In the genomic region with DNA sequence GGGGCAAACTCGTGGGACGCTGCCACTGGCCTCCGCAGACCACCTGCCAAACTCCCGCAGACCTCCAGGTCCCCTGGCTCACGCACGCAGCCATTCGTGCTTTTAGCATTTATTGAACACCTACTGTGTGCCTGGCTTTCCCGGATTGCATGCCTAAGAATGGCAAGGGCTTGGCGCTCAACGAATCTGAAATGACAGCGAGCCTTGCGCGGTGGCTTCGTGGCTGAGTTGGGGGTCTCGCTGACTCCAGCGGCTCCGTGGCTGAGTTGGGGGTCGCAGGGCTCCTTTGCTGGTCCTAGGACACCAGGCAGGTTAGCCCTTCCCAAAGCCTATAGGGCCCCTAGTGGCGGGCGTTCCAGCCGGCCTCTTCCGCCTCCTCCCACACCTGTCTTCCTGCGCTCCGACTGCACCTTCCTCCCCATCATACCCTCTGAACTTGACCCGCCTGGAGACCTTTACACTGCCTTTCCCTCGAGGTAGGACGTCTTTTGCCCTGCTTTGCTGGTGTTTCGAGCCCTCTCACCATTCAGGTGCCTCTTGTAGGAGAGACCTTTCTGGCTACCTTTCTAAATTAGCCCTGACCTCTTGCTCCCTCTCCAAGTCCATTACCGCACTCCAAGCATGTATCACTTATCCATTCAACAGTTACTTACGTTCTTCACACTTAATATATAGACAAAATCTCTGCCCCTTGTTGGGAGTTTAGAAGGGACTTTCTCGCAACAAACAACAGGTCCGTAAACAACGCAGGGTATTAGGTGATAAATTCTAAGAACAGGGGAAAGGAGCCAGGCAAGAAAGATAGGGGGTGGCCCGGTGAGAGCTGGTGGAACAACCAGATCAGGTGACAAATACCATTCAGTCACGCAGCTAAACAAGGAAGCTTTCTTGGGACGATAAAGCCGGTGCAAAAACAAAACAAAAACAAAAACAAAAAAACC, we compare ENCODE assay signal across 8 mouse cellular contexts. TPM values are rescaled to one million over a fixed set of nuclear protein-coding genes. Genes with fewer than 3 reads are reported as not detected.
DNase-seq lines count a peak whose midpoint lies in the region; ATAC-seq and TF ChIP-seq lines count a peak whose summit lies in the region.

No protein-coding gene starts in this region.

- peak overlapping the region; percentile 60 for H3K27ac ChIP-seq in embryonic facial prominence, embryonic 15.5 days (replicated peaks)
- no peak overlapping the region for H3K27ac ChIP-seq in hindbrain, postnatal 0 days
- no peak overlapping the region for H3K27ac ChIP-seq in liver, embryonic 11.5 days (ENCODE audit: low read depth, low read length)
- no peak overlapping the region for H3K27ac ChIP-seq in midbrain, embryonic 16.5 days (ENCODE audit: low read length)

- H3K9me3 ChIP-seq in embryonic facial prominence, embryonic 15.5 days (replicated peaks), result no peaks in the 10 kb centered on the region
- H3K9me3 ChIP-seq in hindbrain, postnatal 0 days (ENCODE audit: low read length), result no peaks in the 10 kb centered on the region
- no peaks in the 10 kb centered on the region for H3K9me3 ChIP-seq in liver, embryonic 11.5 days (ENCODE audit: control insufficient read depth, low read length)
- no peaks in the 10 kb centered on the region for H3K9me3 ChIP-seq in midbrain, embryonic 16.5 days (replicated peaks; ENCODE audit: control insufficient read depth, low read length, poor library complexity, severe bottlenecking)

- peak overlapping the region; percentile 81 for H3K4me3 ChIP-seq in embryonic facial prominence, embryonic 15.5 days (replicated peaks)
- H3K4me3 ChIP-seq in hindbrain, postnatal 0 days (ENCODE audit: low read length), result peak overlapping the region; percentile 80
- H3K4me3 ChIP-seq in liver, embryonic 11.5 days (ENCODE audit: low read depth, low read length), result peak overlapping the region; percentile 69
- H3K4me3 ChIP-seq in midbrain, embryonic 16.5 days (ENCODE audit: low read depth, low read length), result peak overlapping the region; percentile 79

- no peaks in the 10 kb centered on the region for H3K36me3 ChIP-seq in embryonic facial prominence, embryonic 15.5 days
- no peaks in the 10 kb centered on the region for H3K36me3 ChIP-seq in hindbrain, postnatal 0 days (ENCODE audit: insufficient read depth, low read length)
- no peaks in the 10 kb centered on the region for H3K36me3 ChIP-seq in liver, embryonic 11.5 days (ENCODE audit: control insufficient read depth, insufficient read depth, low read length)
- H3K36me3 ChIP-seq in midbrain, embryonic 16.5 days (ENCODE audit: control insufficient read depth, insufficient read depth, low read length), result no peaks in the 10 kb centered on the region

- H3K4me2 ChIP-seq in embryonic facial prominence, embryonic 15.5 days (replicated peaks), result peak overlapping the region; percentile 97
- peak overlapping the region; percentile 90 for H3K4me2 ChIP-seq in hindbrain, postnatal 0 days (ENCODE audit: low read depth, low read length)
- peak overlapping the region; percentile 95 for H3K4me2 ChIP-seq in liver, embryonic 11.5 days
- peak overlapping the region; percentile 85 for H3K4me2 ChIP-seq in midbrain, embryonic 16.5 days (ENCODE audit: low read length)

- ATAC-seq in embryonic facial prominence, embryonic 15.5 days (ENCODE audit: insufficient number of reproducible peaks, low FRiP score, low TSS enrichment, low read depth), result no peak
- ATAC-seq in hindbrain, postnatal 0 days, result 0 out of 2 replicates have a peak, but pooled peaks have one; percentile 1
- no peak; the same call in 1 of the 2 replicates for ATAC-seq in liver, embryonic 11.5 days (replicated peaks; ENCODE audit: low FRiP score)
- ATAC-seq in midbrain, embryonic 16.5 days, result peak; percentile 19

- under 1% methylated on average over 37 of the region's 37 CpGs for WGBS in embryonic facial prominence, embryonic 15.5 days
- WGBS in hindbrain, postnatal 0 days, result under 1% methylated on average over 37 of the region's 37 CpGs
- WGBS in liver, embryonic 11.5 days, result under 1% methylated on average over 37 of the region's 37 CpGs
- under 1% methylated on average over 37 of the region's 37 CpGs for WGBS in midbrain, embryonic 16.5 days

- TF ChIP-seq CTCF in hindbrain, postnatal 0 days (IDR thresholded peaks at IDR 0.05; ENCODE audit: low read depth), result peak; percentile 21; the same call in 1 of the 2 replicates

- H3K4me1 ChIP-seq in embryonic facial prominence, embryonic 15.5 days, result peaks cover 34% of the 10 kb centered on the region
- H3K4me1 ChIP-seq in hindbrain, postnatal 0 days (ENCODE audit: insufficient read depth, low read length), result peaks cover 15% of the 10 kb centered on the region; the same call in 1 of the 2 replicates
- H3K4me1 ChIP-seq in liver, embryonic 11.5 days (replicated peaks; ENCODE audit: control insufficient read depth, insufficient read depth, low read length), result peaks cover 11% of the 10 kb centered on the region
- peaks cover 10% of the 10 kb centered on the region for H3K4me1 ChIP-seq in midbrain, embryonic 16.5 days (ENCODE audit: control insufficient read depth, insufficient read depth, low read length)

- peak; percentile 11 to 15 for DNase-seq in frontal cortex, postnatal 10 days (ENCODE audit: low spot score in 2 of 2)
- no peak for DNase-seq in frontal cortex, postnatal 25 days (ENCODE audit: low spot score in 2 of 2)
- DNase-seq in ES-CJ7 (ENCODE audit: low read depth, low spot score), result peak; percentile 57
- DNase-seq in hindbrain, postnatal 0 days (ENCODE audit: low spot score), result no peak
- DNase-seq in liver, embryonic 11.5 days (ENCODE audit: low spot score), result peak; percentile 49
- no peak for DNase-seq in spleen, adult 12 weeks (ENCODE audit: low spot score)

- H3K27me3 ChIP-seq in embryonic facial prominence, embryonic 15.5 days, result no peaks in the 10 kb centered on the region
- no peaks in the 10 kb centered on the region for H3K27me3 ChIP-seq in hindbrain, postnatal 0 days (ENCODE audit: insufficient read depth, low read length)
- peaks cover 41% of the 10 kb centered on the region for H3K27me3 ChIP-seq in liver, embryonic 11.5 days (replicated peaks; ENCODE audit: control insufficient read depth, insufficient read depth, low read length)
- peaks cover 9% of the 10 kb centered on the region for H3K27me3 ChIP-seq in midbrain, embryonic 16.5 days (ENCODE audit: control insufficient read depth, insufficient read depth, low read depth, low read length)

- peak overlapping the region; percentile 83 for H3K9ac ChIP-seq in embryonic facial prominence, embryonic 15.5 days
- peak overlapping the region; percentile 76 for H3K9ac ChIP-seq in hindbrain, postnatal 0 days (replicated peaks; ENCODE audit: low read length)
- H3K9ac ChIP-seq in liver, embryonic 11.5 days (ENCODE audit: low read depth, low read length), result no peak overlapping the region
- H3K9ac ChIP-seq in midbrain, embryonic 16.5 days (ENCODE audit: low read depth, low read length), result peak overlapping the region; percentile 81

RNA-seq across cellular contexts. Expression of gene Ptpn3, which starts 0.9 kb away (rescaled TPM):
- 4.9 and 5.7 TPM in 2 replicates for polyA plus RNA-seq in embryonic facial prominence, embryonic 15.5 days (2015; fragmentation: Nextera tagmentation; extraction: Ambion mirVana)
- 3.2 and 10.1 TPM in 2 replicates for total RNA-seq in hindbrain, postnatal 0 days (2014; rRNA removed)
- 2.8 and 3.4 TPM in 2 replicates for polyA plus RNA-seq in hindbrain, postnatal 0 days (2015; fragmentation: Nextera tagmentation; extraction: Ambion mirVana)
- polyA plus RNA-seq in liver, embryonic 11.5 days (2014; fragmentation: Nextera tagmentation; extraction: Ambion mirVana), result 0.68 and 0.89 TPM in 2 replicates
- polyA plus RNA-seq in midbrain, embryonic 16.5 days (2015; fragmentation: Nextera tagmentation; extraction: Ambion mirVana), result 2.3 and 3.0 TPM in 2 replicates

Comparison
In these comparisons a context has a peak if more than half of its experiments do, and no peak if none do; other contexts are left out.
1. DNase-seq: peak in frontal cortex, postnatal 10 days (2 of 2), ES-CJ7 (single experiment) and liver, embryonic 11.5 days (single experiment); none in frontal cortex, postnatal 25 days (0 of 2), hindbrain, postnatal 0 days (single experiment) and spleen, adult 12 weeks (single experiment).
2. ATAC-seq: peak in hindbrain, postnatal 0 days (single experiment) and midbrain, embryonic 16.5 days (single experiment); none in embryonic facial prominence, embryonic 15.5 days (single experiment) and liver, embryonic 11.5 days (single experiment).
3. Peak in every context shown above with its lines, with median percentiles within 50 percentile points of each other: H3K4me2 ChIP-seq and H3K4me3 ChIP-seq.